Mouse (Mus musculus) skeletal muscle tissue, postnatal 0 days (tissue): ENCODE results near the gene Rnf212. TPM values are rescaled to one million over a fixed set of nuclear protein-coding genes. Genes with fewer than 3 reads are reported as not detected.

Source experiments
- polyA plus RNA-seq: library from polyadenylated mRNA; unstranded; fragments of >200 nt; fragmentation: Nextera tagmentation; extraction: Ambion mirVana; gene quantifications from 2 replicates; pipeline ENCODE4 v1.2.1, GENCODE M21; 2015

The Rnf212 gene
- not detected in 2 replicates for polyA plus RNA-seq

GRCm38 (mm10) chr5:108774630-108775306 lies at the start of gene Rnf212:
Gene Rnf212 (minus strand): TSS chr5:108774982.

DNA sequence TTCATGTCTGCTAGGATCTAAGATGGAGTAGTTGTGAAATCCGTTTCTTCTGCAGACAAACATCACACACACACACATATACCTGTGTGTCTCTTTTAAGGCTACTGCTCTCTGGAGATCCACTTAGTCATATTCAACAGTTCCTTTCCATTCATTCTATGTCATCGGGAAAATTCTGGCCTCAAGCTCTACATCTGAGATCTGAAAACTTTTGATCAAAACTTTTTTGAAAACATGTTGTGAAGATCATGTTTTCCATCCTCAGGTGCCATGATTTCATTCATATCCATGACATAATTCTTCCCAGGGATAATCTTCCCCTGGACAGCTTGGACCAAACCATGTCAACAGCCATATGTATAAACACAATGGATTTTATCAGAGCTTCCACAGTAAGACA lies 34.0 kb upstream of the Rnf212 start, which contains the start of gene Vmn2r8:
Gene Vmn2r8, minus strand, starts transcription at position 101 of the 400 bp plus-strand sequence.

DNA sequence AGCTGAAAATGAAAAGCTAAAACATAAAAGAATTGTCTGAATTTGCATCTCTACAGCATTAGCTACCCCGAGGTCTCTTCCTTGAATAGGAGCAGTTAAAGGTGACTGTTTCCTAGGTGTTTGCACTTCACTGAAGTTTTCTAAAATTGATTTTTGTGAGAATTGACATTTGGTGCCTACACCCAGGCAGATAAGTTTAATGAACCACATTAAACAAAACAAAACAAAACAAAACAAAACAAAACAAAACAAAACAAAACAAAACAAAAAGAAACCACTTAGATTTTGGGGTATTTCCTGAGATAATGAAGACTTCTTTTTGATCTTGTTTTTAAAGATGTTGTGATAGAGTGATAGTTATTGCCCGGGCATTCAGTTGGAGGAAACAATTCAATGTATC lies 20.5 kb upstream of the Rnf212 start, which contains the start of gene Tmed11:
Gene Tmed11, minus strand, starts transcription at position 101 of the 400 bp plus-strand sequence.

DNA sequence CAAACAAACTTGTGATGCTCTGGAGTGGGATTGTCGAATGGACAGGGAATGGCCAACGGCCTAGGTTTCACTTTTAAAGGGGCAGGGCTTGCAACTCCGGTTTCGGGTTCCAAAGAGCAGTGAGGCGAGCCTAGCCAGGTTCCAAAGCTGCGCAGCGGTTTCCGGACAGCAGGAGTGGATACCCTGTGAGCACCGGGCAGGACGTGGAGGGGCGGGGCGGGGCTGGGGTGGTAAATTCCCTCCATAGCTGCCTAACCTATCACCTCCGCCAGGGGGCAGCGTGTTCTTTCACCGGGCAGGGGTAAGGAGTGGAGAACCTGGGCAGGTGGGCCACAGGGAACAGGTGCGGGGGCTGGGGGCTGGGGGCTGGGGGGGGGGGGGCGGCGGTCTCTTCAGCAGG lies 82.5 kb downstream of the Rnf212 start, which contains the start of gene Fgfrl1:
Gene Fgfrl1, plus strand, starts transcription at position 112 of the 400 bp plus-strand sequence.

Other genes starting within 250 kb of the Rnf212 start
- gene Cplx1, start 225.0 kb downstream of the Rnf212 start, polyA plus RNA-seq: 0.11 and 0.21 TPM in 2 replicates
- gene Gak, start 145.2 kb downstream of the Rnf212 start, polyA plus RNA-seq: 16.2 and 16.5 TPM in 2 replicates
- gene Tmem175, start 145.2 kb downstream of the Rnf212 start, polyA plus RNA-seq: 14.6 and 15.1 TPM in 2 replicates
- gene Idua, start 114.7 kb downstream of the Rnf212 start, polyA plus RNA-seq: 13.5 and 15.5 TPM in 2 replicates
- gene Dgkq, start 105.3 kb downstream of the Rnf212 start, polyA plus RNA-seq: 2.9 and 3.0 TPM in 2 replicates
- gene Slc26a1, start 99.4 kb downstream of the Rnf212 start, polyA plus RNA-seq: 0.15 and 0.21 TPM in 2 replicates
- 117 and 158 TPM in 2 replicates for gene Fgfrl1, start 82.6 kb downstream of the Rnf212 start, polyA plus RNA-seq
- not detected in 2 replicates for gene Tmed11, start 20.4 kb upstream of the Rnf212 start, polyA plus RNA-seq
- not detected in 2 replicates for gene Vmn2r8, start 33.9 kb upstream of the Rnf212 start, polyA plus RNA-seq
- gene Vmn2r9, start 77.6 kb upstream of the Rnf212 start, polyA plus RNA-seq: not detected in 2 replicates
- gene Vmn2r10, start 231.5 kb upstream of the Rnf212 start, polyA plus RNA-seq: not detected in 2 replicates